Mouse (Mus musculus): ENCODE results near the gene Tmod1.

Gene Tmod1

GRCm38 (mm10) chr4:46087852-46088251, 49.1 kb downstream of the Tmod1 start:
- intact Hi-C loops (cut with DNase I): no loop called here

- intact Hi-C loops (cut with DNase I): no loop called here
Measured at GRCm38 (mm10) chr4:46089524-46090125, 50.9 kb downstream of the Tmod1 start.

- intact Hi-C loops (cut with DNase I): no loop called here
Measured at GRCm38 (mm10) chr4:46092429-46093076, 53.8 kb downstream of the Tmod1 start.

- intact Hi-C loops (cut with DNase I): no loop called here
Measured at GRCm38 (mm10) chr4:46094916-46095825, 56.4 kb downstream of the Tmod1 start.

GRCm38 (mm10) chr4:46095826-46096159, 57.1 kb downstream of the Tmod1 start:
- intact Hi-C loops (cut with DNase I): no loop called here

GRCm38 (mm10) chr4:46096546-46096945, 57.8 kb downstream of the Tmod1 start:
- intact Hi-C loops (cut with DNase I): no loop called here

GRCm38 (mm10) chr4:46097591-46097990, 58.9 kb downstream of the Tmod1 start:
- intact Hi-C loops (cut with DNase I): no loop called here

- intact Hi-C loops (cut with DNase I): no loop called here
Measured at GRCm38 (mm10) chr4:46099132-46099531, 60.4 kb downstream of the Tmod1 start.

- intact Hi-C loops (cut with DNase I): no loop called here
Measured at GRCm38 (mm10) chr4:46100539-46100938, 61.8 kb downstream of the Tmod1 start.

- intact Hi-C loops (cut with DNase I): no loop called here
Measured at GRCm38 (mm10) chr4:46101211-46101711, 62.5 kb downstream of the Tmod1 start.

GRCm38 (mm10) chr4:46102078-46102769, 63.5 kb downstream of the Tmod1 start:
- intact Hi-C loops (cut with DNase I): no loop called here

GRCm38 (mm10) chr4:46110084-46110483, 71.3 kb downstream of the Tmod1 start:
- intact Hi-C loops (cut with DNase I): no loop called here

- intact Hi-C loops (cut with DNase I): no loop called here
Measured at GRCm38 (mm10) chr4:46111361-46111760, 72.6 kb downstream of the Tmod1 start.

GRCm38 (mm10) chr4:46115308-46115707, 76.6 kb downstream of the Tmod1 start:
- intact Hi-C loops (cut with DNase I): no loop called here

- intact Hi-C loops (cut with DNase I): no loop called here
Measured at GRCm38 (mm10) chr4:46116544-46117175, 77.9 kb downstream of the Tmod1 start.

GRCm38 (mm10) chr4:46117536-46117935, 78.8 kb downstream of the Tmod1 start:
- intact Hi-C loops (cut with DNase I): no loop called here

GRCm38 (mm10) chr4:46119514-46120094, 80.9 kb downstream of the Tmod1 start:
- intact Hi-C loops (cut with DNase I): loop anchor here (5.0 kb wide), 2 partner anchors 87 to 177 kb away; no protein-coding TSS in a partner anchor

GRCm38 (mm10) chr4:46120767-46121166, 82.0 kb downstream of the Tmod1 start:
- intact Hi-C loops (cut with DNase I): loop anchor here (5.0 kb wide), 2 partner anchors 88 to 178 kb away; no protein-coding TSS in a partner anchor

GRCm38 (mm10) chr4:46123358-46123757, 84.6 kb downstream of the Tmod1 start:
- intact Hi-C loops (cut with DNase I): loop anchor here (5.0 kb wide), 2 partner anchors 91 to 181 kb away; no protein-coding TSS in a partner anchor

- intact Hi-C loops (cut with DNase I): loop anchor here (5.0 kb wide), 1 partner anchor 154 kb away; no protein-coding TSS in a partner anchor
Measured at GRCm38 (mm10) chr4:46126541-46126940, 87.8 kb downstream of the Tmod1 start.
